29 mouse cellular contexts compared by ENCODE assay signal in the genomic region with DNA sequence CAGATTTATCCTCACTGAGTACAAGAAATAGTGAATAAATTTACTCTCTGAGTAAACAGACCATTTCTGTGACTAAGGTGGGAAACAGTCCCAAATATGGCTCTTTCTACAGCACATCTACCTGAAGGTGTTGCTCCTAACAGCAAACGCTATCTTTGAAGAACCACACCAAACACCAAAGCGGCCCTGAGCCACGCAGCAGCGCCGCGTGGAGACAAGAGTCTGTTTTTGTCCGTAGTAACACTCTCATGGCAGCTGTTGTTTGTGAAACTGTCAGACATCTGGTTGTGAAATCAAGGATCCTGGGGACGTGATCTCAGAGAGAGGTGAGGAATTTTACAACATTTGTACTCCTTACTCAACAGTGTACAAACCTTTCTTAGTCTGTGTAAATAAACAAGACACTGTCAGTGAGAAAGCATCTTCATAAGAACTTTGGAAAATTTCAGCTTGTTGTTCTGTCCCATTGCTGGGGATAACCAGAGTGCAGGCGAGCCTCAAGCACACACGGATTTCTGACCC. TPM values are rescaled to one million over a fixed set of nuclear protein-coding genes. Genes with fewer than 3 reads are reported as not detected.
DNase-seq lines count a peak whose midpoint lies in the region; ATAC-seq and TF ChIP-seq lines count a peak whose summit lies in the region.
"Had no signal": no experiment of that assay in that cellular context is flagged by ENCODE, and none has a peak within 500 bp of the region (broad histone marks: within the 10 kb centered on the region; RNA-seq: fewer than 3 reads in every experiment).

No protein-coding gene starts in this region.

- H3K9ac ChIP-seq in lung, postnatal 0 days (replicated peaks; ENCODE audit: low read depth), result no peak overlapping the region
- H3K9ac ChIP-seq: embryonic facial prominence, embryonic 13.5 days; forebrain, embryonic 12.5 days; forebrain, embryonic 15.5 days; heart, embryonic 13.5 days; hindbrain, embryonic 14.5 days had no signal

- H3K36me3 ChIP-seq in lung, postnatal 0 days (ENCODE audit: insufficient read depth, low read length), result no peaks in the 10 kb centered on the region
- H3K36me3 ChIP-seq: embryonic facial prominence, embryonic 10.5 days; embryonic facial prominence, embryonic 13.5 days; forebrain, embryonic 12.5 days; forebrain, embryonic 15.5 days; G1E; heart, embryonic 10.5 days; heart, embryonic 13.5 days had no signal

- DNase-seq in lung, postnatal 0 days (ENCODE audit: low spot score), result peak; percentile 58
- DNase-seq in lung, postnatal 14 days, result no peak
- DNase-seq in thymus, postnatal 0 days (ENCODE audit: low spot score), result peak; percentile 59
- DNase-seq in thymus, adult 18-20 months, result no peak
- DNase-seq in naive thymus-derived CD4-positive, alpha-beta T cell, adult 2 months (ENCODE audit: low read depth), result peak; percentile 52
- no peak for DNase-seq in left cerebral cortex, postnatal 25 days (ENCODE audit: low spot score in 2 of 2)
- DNase-seq: adrenal gland, adult 2 months; adrenal gland, postnatal 14 days; cerebellum, adult 11-12 months; cerebellum, adult 8-10 months; cerebellum, postnatal 10 days; cerebellum, postnatal 36 days; embryo, embryonic 11 days; gastrocnemius, postnatal 25 days; heart, adult 2 months; heart, postnatal 14 days; heart, postnatal 4 days had no signal

- H3K9me3 ChIP-seq in lung, postnatal 0 days (ENCODE audit: low read length), result no peaks in the 10 kb centered on the region
- H3K9me3 ChIP-seq: embryonic facial prominence, embryonic 10.5 days; forebrain, embryonic 15.5 days; heart, embryonic 10.5 days; heart, embryonic 13.5 days had no signal

- H3K27ac ChIP-seq in lung, postnatal 0 days (ENCODE audit: low read length), result no peak overlapping the region
- H3K27ac ChIP-seq in brown adipose tissue, adult 24 weeks (replicated peaks; ENCODE audit: low read depth, low read length), result peak overlapping the region; percentile 26; the same call in 1 of the 2 replicates
- H3K27ac ChIP-seq: embryonic facial prominence, embryonic 10.5 days; embryonic facial prominence, embryonic 13.5 days; forebrain, embryonic 12.5 days; forebrain, embryonic 15.5 days; heart, adult 2 months; heart, embryonic 10.5 days; heart, embryonic 13.5 days; hindbrain, embryonic 14.5 days; hindbrain, postnatal 0 days had no signal

- 50% methylated on average over 10 of the region's 10 CpGs for WGBS in lung, postnatal 0 days

- TF ChIP-seq CTCF in lung, postnatal 0 days (IDR thresholded peaks at IDR 0.05), result no peak

- ATAC-seq in lung, postnatal 0 days, result peak; percentile 42
- ATAC-seq: forebrain, embryonic 15.5 days; hindbrain, postnatal 0 days had no signal

- no peak overlapping the region for H3K4me2 ChIP-seq in lung, postnatal 0 days (replicated peaks; ENCODE audit: low read depth, low read length)
- H3K4me2 ChIP-seq: embryonic facial prominence, embryonic 13.5 days; forebrain, embryonic 12.5 days; forebrain, embryonic 15.5 days; heart, embryonic 13.5 days; hindbrain, embryonic 14.5 days had no signal

- H3K27me3 ChIP-seq in lung, postnatal 0 days (replicated peaks; ENCODE audit: insufficient read depth, low read length), result no peaks in the 10 kb centered on the region
- H3K27me3 ChIP-seq: CH12.LX; embryonic facial prominence, embryonic 13.5 days; forebrain, embryonic 12.5 days; forebrain, embryonic 15.5 days; heart, embryonic 13.5 days had no signal

- peak; percentile 66; the same call in 1 of the 2 replicates for TF ChIP-seq EP300 in lung, postnatal 0 days (IDR thresholded peaks at IDR 0.05)

- no peaks in the 10 kb centered on the region for H3K4me1 ChIP-seq in lung, postnatal 0 days (ENCODE audit: insufficient read depth, low read depth, low read length)
- no peaks in the 10 kb centered on the region for H3K4me1 ChIP-seq in brown adipose tissue, adult 24 weeks (ENCODE audit: control insufficient read depth, insufficient read depth, insufficient read length, low read length)
- H3K4me1 ChIP-seq: embryonic facial prominence, embryonic 10.5 days; embryonic facial prominence, embryonic 13.5 days; forebrain, embryonic 12.5 days; heart, embryonic 10.5 days; heart, embryonic 13.5 days had no signal

- H3K4me3 ChIP-seq in lung, postnatal 0 days (ENCODE audit: low read depth, low read length), result no peak overlapping the region
- no peak overlapping the region for H3K4me3 ChIP-seq in brown adipose tissue, adult 24 weeks (ENCODE audit: insufficient read depth, low read depth, low read length)
- H3K4me3 ChIP-seq: embryonic facial prominence, embryonic 10.5 days; embryonic facial prominence, embryonic 13.5 days; erythroblast, embryonic 14.5 days; forebrain, embryonic 12.5 days; forebrain, embryonic 15.5 days; heart, adult 2 months; heart, embryonic 10.5 days; heart, embryonic 13.5 days had no signal

- intact Hi-C loops in left cerebral cortex, postnatal 25 days (cut with DNase I), result loop anchor here (10.0 kb wide), 1 partner anchor 693 kb away; no protein-coding TSS in a partner anchor

RNA-seq across cellular contexts. Expression of a gene that starts 20.1 kb away (rescaled TPM):
- polyA plus RNA-seq in lung, postnatal 0 days (2015; fragmentation: Nextera tagmentation; extraction: Ambion mirVana), result 2.4 and 2.5 TPM in 2 replicates
- polyA plus RNA-seq in thymus, postnatal 0 days (2015; fragmentation: Nextera tagmentation; extraction: Ambion mirVana), result 0.05 and 0.23 TPM in 2 replicates
- 1.7 and 2.3 TPM in 2 replicates for polyA plus RNA-seq in brown adipose tissue, adult 24 weeks (2012; ENCODE audit: insufficient read depth, insufficient read length, missing spikeins)
- 10 to 100 TPM; 29.9 to 41.2 TPM for total RNA-seq in left cerebral cortex, postnatal 25 days (2021)
- total RNA-seq: CH12.LX; heart, adult 2 months; heart, postnatal 14 days had no signal
- polyA plus RNA-seq: erythroblast, embryonic 14.5 days; G1E had no signal

Comparison
In these comparisons a context has a peak if more than half of its experiments do, and no peak if none do; other contexts are left out.
1. DNase-seq: peak in lung, postnatal 0 days (single experiment), thymus, postnatal 0 days (single experiment) and naive thymus-derived CD4-positive, alpha-beta T cell, adult 2 months (single experiment); none in lung, postnatal 14 days (single experiment), thymus, adult 18-20 months (0 of 2) and left cerebral cortex, postnatal 25 days (0 of 2).